Mouse (Mus musculus) forebrain, embryonic 12.5 days (tissue): ENCODE measurements around the gene Ide. TPM values are rescaled to one million over a fixed set of nuclear protein-coding genes. Genes with fewer than 3 reads are reported as not detected.

Experiments used
- ATAC-seq: fragments of 200-750 bp; cut with Nextera tagmentation; 2 replicates; pipeline ENCODE4 v1.8.0; 2017; ENCODE audit warnings: moderate TSS enrichment; ENCODE audit not compliant: low FRiP score
- H3K27ac ChIP-seq: fragments of 300-500 bp; sonication (generic); 2 replicates; pipeline ENCODE4 v1.5.1; 2016; ENCODE audit warnings: mild to moderate bottlenecking
- H3K27me3 ChIP-seq: fragments of 300-500 bp; sonication (generic); 2 replicates; pipeline ENCODE4 v1.6.1; 2016; ENCODE audit warnings: mild to moderate bottlenecking
- H3K36me3 ChIP-seq: fragments of 300-500 bp; sonication (generic); replicated peaks from 2 replicates; pipeline ENCODE4 v1.6.1; 2016; ENCODE audit warnings: mild to moderate bottlenecking
- H3K4me1 ChIP-seq: fragments of 300-500 bp; sonication (generic); 2 replicates; pipeline ENCODE4 v1.6.1; 2016
- H3K4me2 ChIP-seq: fragments of 300-500 bp; sonication (generic); 2 replicates; pipeline ENCODE4 v1.6.1; 2016; ENCODE audit warnings: mild to moderate bottlenecking, moderate library complexity
- H3K4me3 ChIP-seq: fragments of 300-500 bp; sonication (generic); replicated peaks from 2 replicates; pipeline ENCODE4 v1.5.1; 2016; ENCODE audit warnings: mild to moderate bottlenecking
- H3K9ac ChIP-seq: fragments of 300-500 bp; sonication (generic); 2 replicates; pipeline ENCODE4 v1.6.1; 2016; ENCODE audit warnings: mild to moderate bottlenecking
- H3K9me3 ChIP-seq: fragments of 300-500 bp; sonication (generic); 2 replicates; pipeline ENCODE4 v1.6.1; 2016
- WGBS: fragments of 180-500 bp; shearing (Covaris S2); methylation state at CpG from one replicate; pipeline ENCODE4 v1.1.7; 2016; 5-methylcytosine and 5-hydroxymethylcytosine counted together
- polyA plus RNA-seq: library from polyadenylated mRNA; unstranded; fragments of >200 nt; fragmentation: Nextera tagmentation; extraction: Ambion mirVana; gene quantifications from 2 replicates; pipeline ENCODE4 v1.2.1, GENCODE M21; 2016

Gene Ide
- polyA plus RNA-seq, 1 experiment from 2014 or later, result 53.1 TPM

- Histone ChIP-seq H3K27me3 (no peaks in the 10 kb centered on the region), H3K36me3 (peaks cover 25% of the 10 kb centered on the region), H3K4me2 (no peak overlapping the region), H3K4me1 (no peaks in the 10 kb centered on the region), H3K4me3 (no peak overlapping the region), H3K27ac (no peak overlapping the region), H3K9ac (no peak overlapping the region), H3K9me3 (no peaks in the 10 kb centered on the region)
- 84% methylated on average over 5 of the region's 5 CpGs for WGBS
- no peak for ATAC-seq
Observed at GRCm38 (mm10) chr19:37327216-37327615, 10.4 kb downstream of the Ide start.

- no peak overlapping the region for H3K27ac ChIP-seq
- H3K27me3 ChIP-seq, result no peaks in the 10 kb centered on the region
- no peak for ATAC-seq
- no peak overlapping the region for H3K4me2 ChIP-seq
- H3K36me3 ChIP-seq, result peaks cover 17% of the 10 kb centered on the region
- H3K4me1 ChIP-seq, result no peaks in the 10 kb centered on the region
- H3K9me3 ChIP-seq, result no peaks in the 10 kb centered on the region
- WGBS, result 89% methylated on average over 3 of the region's 3 CpGs
- no peak overlapping the region for H3K9ac ChIP-seq
- H3K4me3 ChIP-seq, result no peak overlapping the region
Observed at GRCm38 (mm10) chr19:37323566-37323965, 14.1 kb downstream of the Ide start.

- no peak overlapping the region for H3K4me3 ChIP-seq
- no peaks in the 10 kb centered on the region for H3K4me1 ChIP-seq
- H3K36me3 ChIP-seq, result peaks cover 20% of the 10 kb centered on the region
- no peaks in the 10 kb centered on the region for H3K27me3 ChIP-seq
- no peaks in the 10 kb centered on the region for H3K9me3 ChIP-seq
- 91% methylated on average over 16 of the region's 16 CpGs for WGBS
- H3K9ac ChIP-seq, result no peak overlapping the region
- no peak for ATAC-seq
- H3K27ac ChIP-seq, result no peak overlapping the region
- H3K4me2 ChIP-seq, result no peak overlapping the region
Observed at GRCm38 (mm10) chr19:37320802-37321619, 16.6 kb downstream of the Ide start.

DNA sequence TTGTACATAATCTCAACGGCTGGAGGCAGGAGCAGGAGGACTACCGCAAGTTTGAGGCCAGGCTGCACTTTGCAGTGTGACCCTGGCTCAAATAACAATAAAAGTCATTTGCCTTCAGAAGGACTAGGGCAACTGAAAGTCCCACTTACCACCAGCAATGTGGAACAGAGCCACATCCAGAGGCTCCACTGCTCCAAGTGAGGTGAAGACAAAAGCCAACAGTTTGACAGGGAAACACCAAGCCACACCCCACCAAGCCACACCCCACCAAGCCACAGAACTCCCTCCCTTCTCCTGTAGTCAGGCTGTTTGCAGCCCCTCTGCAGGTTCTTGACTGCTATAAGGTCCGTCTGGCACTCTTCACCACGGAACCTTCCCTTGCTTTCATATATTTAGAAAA lies 20.3 kb downstream of the Ide start:
- no peaks in the 10 kb centered on the region for H3K9me3 ChIP-seq
- H3K27me3 ChIP-seq, result no peaks in the 10 kb centered on the region
- no peaks in the 10 kb centered on the region for H3K4me1 ChIP-seq
- H3K27ac ChIP-seq, result no peak overlapping the region
- 86% methylated on average over 4 of the region's 4 CpGs for WGBS
- ATAC-seq, result no peak
- peaks cover 21% of the 10 kb centered on the region for H3K36me3 ChIP-seq
- H3K9ac ChIP-seq, result no peak overlapping the region
- no peak overlapping the region for H3K4me3 ChIP-seq
- no peak overlapping the region for H3K4me2 ChIP-seq

- no peaks in the 10 kb centered on the region for H3K9me3 ChIP-seq
- H3K4me1 ChIP-seq, result no peaks in the 10 kb centered on the region
- no peak overlapping the region for H3K4me3 ChIP-seq
- no peak overlapping the region for H3K27ac ChIP-seq
- ATAC-seq, result no peak
- H3K36me3 ChIP-seq, result peaks cover 20% of the 10 kb centered on the region
- no peak overlapping the region for H3K4me2 ChIP-seq
- 94% methylated on average over 9 of the region's 9 CpGs for WGBS
- H3K27me3 ChIP-seq, result no peaks in the 10 kb centered on the region
- H3K9ac ChIP-seq, result no peak overlapping the region
Observed at GRCm38 (mm10) chr19:37315091-37315490, 22.6 kb downstream of the Ide start.

DNA sequence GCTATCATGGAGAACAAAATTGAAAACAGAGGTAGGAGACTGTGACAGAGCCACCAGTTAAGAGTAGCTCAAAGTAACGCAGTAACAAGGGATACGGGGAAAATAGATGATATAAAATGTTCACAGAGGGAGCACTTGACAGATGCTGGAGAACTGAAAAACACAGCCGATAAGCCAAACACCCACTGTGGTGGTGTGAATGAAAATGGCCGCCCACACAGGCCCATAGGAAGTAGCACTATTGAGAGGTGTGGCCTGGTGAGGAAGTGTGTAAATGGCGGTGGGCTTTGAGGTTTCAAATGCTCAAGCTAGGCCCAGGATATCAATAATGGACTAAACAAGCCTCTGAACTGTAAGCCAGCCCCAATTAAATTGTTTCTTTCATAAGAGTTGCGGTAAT lies 26.2 kb downstream of the Ide start:
- WGBS, result 94% methylated on average over 6 of the region's 6 CpGs
- no peak for ATAC-seq

GRCm38 (mm10) chr19:37310133-37310532 lies 27.5 kb downstream of the Ide start:
- Histone ChIP-seq H3K4me2 (no peak overlapping the region), H3K27me3 (no peaks in the 10 kb centered on the region), H3K4me3 (no peak overlapping the region), H3K27ac (no peak overlapping the region), H3K9ac (no peak overlapping the region), H3K9me3 (no peaks in the 10 kb centered on the region), H3K4me1 (no peaks in the 10 kb centered on the region), H3K36me3 (peaks cover 12% of the 10 kb centered on the region)
- no peak for ATAC-seq
- 93% methylated on average over 4 of the region's 4 CpGs for WGBS

More for the DNA sequence above, 26.2 kb downstream of the Ide start:
- Histone ChIP-seq H3K9ac (no peak overlapping the region), H3K27ac (no peak overlapping the region), H3K4me3 (no peak overlapping the region), H3K4me2 (no peak overlapping the region), H3K36me3 (peaks cover 12% of the 10 kb centered on the region), H3K27me3 (no peaks in the 10 kb centered on the region), H3K9me3 (no peaks in the 10 kb centered on the region), H3K4me1 (no peaks in the 10 kb centered on the region)

GRCm38 (mm10) chr19:37308941-37309340 lies 28.7 kb downstream of the Ide start:
- Histone ChIP-seq H3K27ac (no peak overlapping the region), H3K36me3 (peaks cover 8% of the 10 kb centered on the region), H3K9me3 (no peaks in the 10 kb centered on the region), H3K9ac (no peak overlapping the region), H3K4me1 (peaks cover 4% of the 10 kb centered on the region; the same call in 1 of the 2 replicates), H3K4me3 (no peak overlapping the region), H3K4me2 (no peak overlapping the region), H3K27me3 (no peaks in the 10 kb centered on the region)
- WGBS, result 88% methylated on average over 7 of the region's 7 CpGs
- no peak for ATAC-seq

GRCm38 (mm10) chr19:37307826-37308545 lies 29.7 kb downstream of the Ide start:
- no peak for ATAC-seq
- Histone ChIP-seq H3K4me2 (no peak overlapping the region), H3K9me3 (no peaks in the 10 kb centered on the region), H3K36me3 (peaks cover 7% of the 10 kb centered on the region), H3K9ac (no peak overlapping the region), H3K27me3 (no peaks in the 10 kb centered on the region), H3K27ac (no peak overlapping the region), H3K4me1 (peaks cover 4% of the 10 kb centered on the region; the same call in 1 of the 2 replicates), H3K4me3 (no peak overlapping the region)
- 92% methylated on average over 6 of the region's 6 CpGs for WGBS

GRCm38 (mm10) chr19:37306176-37306575 lies 31.5 kb downstream of the Ide start:
- Histone ChIP-seq H3K9me3 (no peaks in the 10 kb centered on the region), H3K36me3 (peaks cover 6% of the 10 kb centered on the region; the same call in 1 of the 2 replicates), H3K4me3 (no peak overlapping the region), H3K4me1 (peaks cover 4% of the 10 kb centered on the region; the same call in 1 of the 2 replicates), H3K27ac (no peak overlapping the region), H3K4me2 (no peak overlapping the region), H3K9ac (no peak overlapping the region), H3K27me3 (no peaks in the 10 kb centered on the region)
- 94% methylated on average over 3 of the region's 3 CpGs for WGBS
- no peak for ATAC-seq

DNA sequence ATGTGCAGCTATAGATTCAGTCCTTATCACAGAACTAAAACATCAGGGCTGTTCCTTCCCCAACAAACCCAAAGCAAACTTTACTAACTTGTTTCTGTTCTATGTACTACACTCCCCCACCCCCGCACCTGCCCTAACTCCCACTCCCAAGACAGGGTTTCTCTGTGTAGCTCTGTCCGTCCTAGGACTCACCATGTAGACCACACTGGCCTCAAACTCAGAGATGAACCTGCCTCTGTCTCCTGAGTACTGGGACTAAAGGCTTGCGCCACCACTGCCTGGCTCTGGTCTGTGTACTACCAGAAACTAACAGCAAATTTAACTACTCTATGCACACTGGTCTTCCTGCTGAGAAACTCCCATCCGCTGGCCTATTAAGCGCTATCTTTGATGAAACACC lies 32.8 kb downstream of the Ide start:
- Histone ChIP-seq H3K36me3 (peaks cover 6% of the 10 kb centered on the region; the same call in 1 of the 2 replicates), H3K4me1 (peaks cover 4% of the 10 kb centered on the region; the same call in 1 of the 2 replicates), H3K9me3 (no peaks in the 10 kb centered on the region), H3K4me3 (no peak overlapping the region), H3K4me2 (no peak overlapping the region), H3K27ac (no peak overlapping the region), H3K9ac (0 out of 2 replicates have a peak overlapping the region, but pooled peaks have one; percentile 2), H3K27me3 (no peaks in the 10 kb centered on the region)
- 92% methylated on average over 5 of the region's 5 CpGs for WGBS
- ATAC-seq, result no peak

- Histone ChIP-seq H3K9ac (no peak overlapping the region), H3K36me3 (0 out of 2 replicates have a peak, but pooled peaks cover 6% of the 10 kb centered on the region), H3K4me3 (no peak overlapping the region), H3K9me3 (no peaks in the 10 kb centered on the region), H3K4me1 (peaks cover 4% of the 10 kb centered on the region; the same call in 1 of the 2 replicates), H3K27me3 (no peaks in the 10 kb centered on the region), H3K4me2 (no peak overlapping the region), H3K27ac (no peak overlapping the region)
- WGBS, result 69% methylated on average over 4 of the region's 4 CpGs
- no peak for ATAC-seq
Observed at GRCm38 (mm10) chr19:37304006-37304405, 33.6 kb downstream of the Ide start.
